Mouse (Mus musculus) ES-E14 (cell line): Measurements from ENCODE around the gene Magi1.

Experiments
- MAFK ChIP-seq: IDR thresholded peaks from 2 replicates; pipeline ENCODE4 v1.6.1; 2014; ENCODE audit warnings: mild to moderate bottlenecking, low read depth, low read length, inconsistent platforms; ENCODE audit not compliant: insufficient read depth
- ZNF384 ChIP-seq: IDR thresholded peaks from 2 replicates; pipeline ENCODE4 v1.6.1; 2012; ENCODE audit warnings: low read depth, low read length, inconsistent platforms

DNA sequence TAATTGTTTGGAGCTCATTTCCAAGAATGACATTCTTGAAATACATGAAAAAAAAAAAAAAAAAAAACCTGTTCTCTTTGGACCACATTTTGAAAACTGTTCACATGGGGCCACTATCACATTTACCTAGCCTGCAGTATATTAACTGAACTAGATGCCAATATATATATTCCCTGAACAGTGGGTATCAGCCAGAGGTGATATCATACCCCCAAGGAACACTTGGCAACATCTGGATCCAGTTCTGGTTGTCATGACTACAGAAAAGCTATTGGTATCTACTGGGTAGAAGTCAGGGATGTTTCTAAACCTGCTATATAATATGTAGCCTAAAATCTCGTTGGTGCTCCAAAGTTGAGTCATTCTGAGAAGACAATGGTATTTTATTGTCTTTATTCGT lies 224.6 kb downstream of the Magi1 start:
- no peak for TF ChIP-seq MAFK
- no peak for TF ChIP-seq ZNF384
